Mouse (Mus musculus) thymus, postnatal 10 days (tissue): ENCODE measurements around the gene Gm4792.

Experiments used
- DNase-seq, 2 experiments: peaks; one replicate each; pipeline ENCODE4 v3.0.0; 2021; ENCODE audit warnings: low spot score in 2 of 2

Gm4792 gene

GRCm38 (mm10) chr10:94299301-94299700 lies 798 bp upstream of the Gm4792 start:
- no peak for DNase-seq

GRCm38 (mm10) chr10:94295923-94296605 lies 2.4 kb downstream of the Gm4792 start:
- DNase-seq: no peak

GRCm38 (mm10) chr10:94294933-94295750 lies 3.4 kb downstream of the Gm4792 start:
- DNase-seq: no peak

GRCm38 (mm10) chr10:94294437-94294836 lies 4.1 kb downstream of the Gm4792 start:
- DNase-seq: no peak

- no peak for DNase-seq
Measured at GRCm38 (mm10) chr10:94282797-94283196, 15.7 kb downstream of the Gm4792 start.

- no peak for DNase-seq
Measured at GRCm38 (mm10) chr10:94282179-94282578, 16.3 kb downstream of the Gm4792 start.

GRCm38 (mm10) chr10:94276511-94276910 lies 22.0 kb downstream of the Gm4792 start:
- no peak for DNase-seq

GRCm38 (mm10) chr10:94275321-94275720 lies 23.2 kb downstream of the Gm4792 start:
- DNase-seq: no peak

GRCm38 (mm10) chr10:94265656-94266542 lies 32.6 kb downstream of the Gm4792 start:
- DNase-seq: no peak

GRCm38 (mm10) chr10:94263211-94263610 lies 35.3 kb downstream of the Gm4792 start:
- DNase-seq: no peak

- DNase-seq: no peak
Measured at GRCm38 (mm10) chr10:94262646-94263045, 35.9 kb downstream of the Gm4792 start.

- DNase-seq: no peak
Measured at GRCm38 (mm10) chr10:94260544-94260943, 38.0 kb downstream of the Gm4792 start.

- no peak for DNase-seq
Measured at GRCm38 (mm10) chr10:94256518-94256917, 42.0 kb downstream of the Gm4792 start.

- no peak for DNase-seq
Measured at GRCm38 (mm10) chr10:94255744-94256143, 42.8 kb downstream of the Gm4792 start.

GRCm38 (mm10) chr10:94254766-94255165 lies 43.7 kb downstream of the Gm4792 start:
- DNase-seq: no peak

GRCm38 (mm10) chr10:94253260-94253807 lies 45.2 kb downstream of the Gm4792 start:
- no peak for DNase-seq

- no peak for DNase-seq
Measured at GRCm38 (mm10) chr10:94249575-94250456, 48.7 kb downstream of the Gm4792 start.

GRCm38 (mm10) chr10:94247748-94248349 lies 50.7 kb downstream of the Gm4792 start:
- peak in 1 of 2 experiments; percentile 23 for DNase-seq
